Mouse (Mus musculus) ovary, postnatal 14 days (tissue): ENCODE results near the gene Dync1i1.
A peak's percentile ranks its signal among the peaks of the same experiment; 100 is the strongest.
"Not testable (repeated sequence)": the region's sequence is repeated elsewhere in the genome, so short reads cannot be mapped to it uniquely, and the experiment has no call there.

ENCODE experiments used
- DNase-seq: peaks from one replicate; pipeline ENCODE4 v3.0.0; 2022; ENCODE audit warnings: low spot score

Gene Dync1i1

GRCm38 (mm10) chr6:5725611-5726236 is at the start of gene Dync1i1:
Dync1i1 (plus strand) TSS chr6:5725639.
- peak; percentile 7 for DNase-seq

- no peak for DNase-seq
These were observed 45.7 kb upstream of the Dync1i1 start for GRCm38 (mm10) chr6:5679738-5680137.

GRCm38 (mm10) chr6:5701826-5702225 is 23.6 kb upstream of the Dync1i1 start:
- DNase-seq: no peak

GRCm38 (mm10) chr6:5707894-5708293 is 17.5 kb upstream of the Dync1i1 start:
- DNase-seq: not testable (repeated sequence)

GRCm38 (mm10) chr6:5710063-5710605 is 15.3 kb upstream of the Dync1i1 start:
- no peak for DNase-seq

DNA sequence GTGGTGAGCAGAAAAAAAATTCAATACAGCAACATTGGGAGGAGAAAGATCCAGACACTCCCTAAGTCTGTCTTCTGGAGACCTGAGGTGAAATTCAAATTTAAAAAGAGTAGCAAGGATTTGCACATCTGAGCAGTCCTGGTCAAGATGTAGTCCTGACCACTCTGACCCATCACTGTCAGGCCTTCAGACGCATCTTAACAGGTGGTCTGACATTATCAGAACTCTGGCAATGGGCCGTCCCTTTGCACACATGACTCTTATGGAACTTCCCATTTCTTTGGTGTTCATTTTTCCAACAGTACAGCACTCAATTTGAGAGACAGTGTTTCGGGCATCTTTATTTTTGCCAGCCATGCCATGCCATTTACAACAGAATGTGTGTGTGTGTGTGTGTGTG is 12.8 kb upstream of the Dync1i1 start:
- DNase-seq: no peak

DNA sequence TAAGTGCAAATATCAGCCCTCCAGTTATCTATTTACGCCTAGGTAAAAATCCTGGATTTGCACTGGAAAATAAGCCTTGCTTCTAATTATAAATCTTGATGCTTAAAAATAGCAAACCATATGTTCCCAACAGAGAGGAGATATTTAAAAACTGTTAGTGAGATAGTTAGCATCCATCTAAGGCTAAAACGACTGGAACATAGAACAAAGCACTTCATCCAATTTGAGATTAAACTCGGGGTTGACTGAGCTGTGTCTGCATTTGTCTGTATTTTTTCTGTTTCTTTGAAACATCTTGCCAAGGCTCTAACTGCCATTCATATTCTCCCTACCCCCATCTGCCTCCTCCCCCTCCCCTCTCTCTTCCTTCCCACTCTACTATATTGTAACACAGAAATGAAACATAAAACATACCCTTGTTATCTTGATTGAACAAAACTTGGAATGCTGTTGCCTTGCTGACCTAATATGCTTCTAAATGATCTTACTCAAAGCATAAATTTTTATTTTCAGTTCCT is 10.3 kb upstream of the Dync1i1 start:
- no peak for DNase-seq

GRCm38 (mm10) chr6:5718955-5719354 is 6.5 kb upstream of the Dync1i1 start:
- DNase-seq: no peak

DNA sequence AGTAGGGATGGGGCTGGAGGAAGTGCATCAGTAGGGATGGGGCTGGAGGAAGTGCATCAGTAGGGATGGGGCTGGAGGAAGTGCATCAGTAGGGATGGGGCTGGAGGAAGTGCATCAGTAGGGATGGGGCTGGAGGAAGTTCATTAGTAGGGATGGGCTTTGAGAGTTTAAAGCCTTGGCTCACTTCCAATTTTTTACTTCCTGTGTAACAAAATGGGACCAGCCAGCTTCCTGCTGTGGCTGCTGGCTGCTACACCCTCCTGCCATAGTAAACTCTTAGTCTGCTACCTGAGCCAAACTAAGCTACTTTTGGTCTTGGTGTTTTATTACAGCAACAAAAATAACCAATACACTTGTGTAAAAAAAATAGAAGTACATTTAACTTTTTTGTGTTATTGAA is 4.7 kb upstream of the Dync1i1 start:
- DNase-seq: not testable (repeated sequence)

DNA sequence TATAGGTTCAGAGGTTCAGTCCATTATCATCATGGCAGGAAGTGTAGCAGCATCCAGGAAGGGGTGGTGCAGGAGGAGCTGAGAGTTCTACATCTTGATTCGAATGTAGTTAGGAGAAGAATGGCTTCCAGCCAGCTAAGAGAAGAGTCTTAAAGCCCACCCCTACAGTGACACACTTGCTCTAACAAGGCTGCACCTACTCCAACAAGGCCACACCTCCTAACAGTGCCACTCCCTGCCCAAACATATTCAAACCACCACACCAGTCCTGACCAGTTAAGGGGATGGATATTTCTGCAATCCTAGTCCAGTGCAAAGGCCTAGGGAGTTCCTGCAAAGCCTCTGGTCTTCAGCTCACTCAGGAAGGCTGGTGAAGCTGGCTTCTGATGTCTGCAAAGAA is 1.5 kb upstream of the Dync1i1 start:
- DNase-seq: no peak

- no peak for DNase-seq
These were observed 815 bp downstream of the Dync1i1 start for GRCm38 (mm10) chr6:5726237-5726670.

DNA sequence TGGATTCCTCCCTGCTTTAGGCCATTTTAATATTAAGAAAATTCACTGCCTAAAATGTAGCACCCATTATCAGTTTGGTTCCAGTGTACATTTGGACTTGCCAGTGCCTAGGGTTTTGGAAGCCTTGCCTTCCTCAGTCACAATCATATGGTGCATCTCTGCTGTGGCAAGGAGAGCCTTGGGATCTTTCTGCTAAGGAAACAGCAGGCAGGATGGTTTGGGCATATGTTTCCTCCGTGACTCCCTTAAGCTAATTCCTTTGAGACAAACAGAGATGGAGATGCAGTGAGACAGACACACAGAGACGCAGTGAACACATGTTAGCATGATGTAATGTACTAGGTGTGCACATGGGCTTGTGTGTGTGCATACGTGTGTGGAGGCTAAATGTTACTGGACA is 7.8 kb downstream of the Dync1i1 start:
- no peak for DNase-seq

- DNase-seq: no peak
These were observed 9.0 kb downstream of the Dync1i1 start for GRCm38 (mm10) chr6:5734398-5734797.

DNA sequence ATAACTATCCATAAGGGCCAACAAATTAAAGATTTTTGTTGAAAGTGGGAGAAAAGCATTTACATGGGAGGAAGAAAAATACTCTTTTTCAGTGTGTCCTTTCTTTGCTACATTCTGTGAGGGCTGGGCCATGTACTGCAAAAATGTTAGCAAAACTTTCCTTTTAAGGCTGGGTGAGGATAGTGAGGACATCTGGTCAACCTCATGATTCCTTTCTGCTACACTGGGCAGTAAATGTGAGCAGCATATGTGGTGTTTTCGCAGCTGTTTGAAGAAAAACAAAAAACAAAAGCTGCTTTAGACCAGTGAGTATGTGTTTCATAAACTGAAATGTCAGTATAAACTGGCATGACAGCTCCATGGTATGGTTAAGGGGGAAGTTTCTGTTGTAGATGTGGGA is 9.4 kb downstream of the Dync1i1 start:
- no peak for DNase-seq

GRCm38 (mm10) chr6:5739711-5740110 is 14.3 kb downstream of the Dync1i1 start:
- no peak for DNase-seq

DNA sequence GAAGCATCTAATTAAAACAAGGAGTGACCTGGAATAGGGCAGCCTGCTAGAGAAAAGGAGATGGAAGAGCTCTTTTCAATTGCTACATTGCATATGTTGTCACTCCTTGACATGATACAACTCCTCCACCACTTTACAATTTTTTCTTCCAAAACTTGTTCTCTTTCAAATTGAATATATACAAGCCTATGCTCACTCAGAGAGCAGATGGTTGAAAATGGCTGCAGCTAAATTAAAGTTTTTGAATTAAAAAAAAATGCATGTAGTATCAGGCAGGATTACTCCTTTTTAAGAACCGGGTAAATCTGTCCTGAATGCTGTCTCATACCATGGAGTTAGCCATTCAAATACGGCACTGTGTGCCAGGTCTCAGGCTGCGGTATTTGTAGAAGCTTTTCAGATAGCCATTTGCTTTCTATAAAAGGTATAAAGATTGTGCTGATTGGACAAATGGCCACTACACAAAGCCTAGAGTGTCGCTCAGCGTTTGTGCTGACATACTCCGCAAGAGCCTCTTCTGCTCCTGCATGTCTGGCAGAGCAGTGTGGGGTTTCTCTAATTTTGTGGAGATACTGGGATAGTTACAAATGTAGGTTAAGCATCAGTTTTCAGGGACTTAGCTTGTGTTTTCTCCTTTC is 16.1 kb downstream of the Dync1i1 start:
- DNase-seq: no peak

DNA sequence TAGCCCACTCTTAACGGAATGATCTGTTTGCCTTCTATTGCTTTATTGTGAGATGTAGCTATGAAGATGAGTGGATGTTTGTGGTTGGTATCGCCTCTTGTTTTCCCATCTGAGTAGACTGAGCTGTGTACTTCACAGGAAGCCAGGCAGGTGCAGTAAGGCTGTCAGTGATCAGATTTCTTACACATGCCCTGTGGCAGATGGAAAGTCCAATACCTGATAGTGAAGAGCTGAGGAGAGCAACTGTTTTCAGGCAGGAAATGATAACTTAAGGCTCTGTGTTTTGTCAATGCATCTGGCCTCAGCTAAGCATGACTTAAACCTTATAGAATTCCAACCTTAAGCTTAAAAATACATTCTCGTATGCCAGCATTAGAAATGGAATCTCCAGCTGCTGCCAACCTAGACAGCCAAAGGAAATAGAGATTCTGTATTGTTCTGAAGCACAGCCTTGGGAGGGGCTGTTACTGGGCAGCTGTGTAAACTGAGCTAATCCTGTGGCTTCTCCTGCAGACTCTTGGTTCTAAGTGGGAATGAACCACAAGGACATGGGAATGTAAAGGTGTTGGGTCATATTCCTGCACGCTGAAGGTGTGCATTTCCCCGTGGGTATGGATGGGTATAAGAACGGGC is 24.8 kb downstream of the Dync1i1 start:
- DNase-seq: no peak

DNA sequence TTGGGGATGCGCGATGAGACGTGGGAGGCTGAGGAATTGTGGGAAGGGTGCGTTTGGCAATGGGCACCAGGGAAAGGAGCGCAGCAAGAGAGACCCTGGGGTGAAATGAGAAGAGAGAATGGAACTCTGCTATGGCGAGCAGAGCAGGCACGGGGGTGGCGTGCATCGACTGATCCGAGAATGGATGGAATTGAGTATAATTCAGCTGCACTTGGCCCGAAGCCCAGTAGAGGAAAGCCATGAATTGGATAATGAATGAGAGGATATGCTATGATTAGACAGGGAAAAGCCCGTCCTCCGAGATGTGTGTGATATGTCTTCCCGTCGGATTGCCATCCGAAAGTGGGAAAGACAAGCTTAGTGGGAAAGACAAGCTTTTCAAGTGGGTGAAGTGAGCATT is 26.7 kb downstream of the Dync1i1 start:
- DNase-seq: no peak

DNA sequence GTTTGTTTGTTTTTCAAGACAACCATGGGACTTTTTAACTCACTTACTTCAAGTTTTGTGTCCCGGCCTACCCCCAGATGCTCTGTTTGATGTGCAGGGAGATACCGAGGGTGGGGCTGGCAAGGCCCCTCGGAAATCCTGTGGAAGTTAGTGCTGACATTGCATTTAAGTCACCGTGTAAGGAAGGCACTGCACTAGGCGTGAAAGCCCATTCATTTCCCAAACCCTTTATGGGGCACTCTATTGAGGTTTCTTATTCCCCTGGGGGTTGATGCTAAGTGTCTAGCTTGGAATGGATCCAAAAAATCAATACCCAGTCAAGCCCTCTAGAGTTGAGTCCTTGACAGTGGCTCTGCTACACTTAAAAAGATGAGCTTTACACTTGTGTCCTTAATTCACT is 27.2 kb downstream of the Dync1i1 start:
- DNase-seq: no peak

DNA sequence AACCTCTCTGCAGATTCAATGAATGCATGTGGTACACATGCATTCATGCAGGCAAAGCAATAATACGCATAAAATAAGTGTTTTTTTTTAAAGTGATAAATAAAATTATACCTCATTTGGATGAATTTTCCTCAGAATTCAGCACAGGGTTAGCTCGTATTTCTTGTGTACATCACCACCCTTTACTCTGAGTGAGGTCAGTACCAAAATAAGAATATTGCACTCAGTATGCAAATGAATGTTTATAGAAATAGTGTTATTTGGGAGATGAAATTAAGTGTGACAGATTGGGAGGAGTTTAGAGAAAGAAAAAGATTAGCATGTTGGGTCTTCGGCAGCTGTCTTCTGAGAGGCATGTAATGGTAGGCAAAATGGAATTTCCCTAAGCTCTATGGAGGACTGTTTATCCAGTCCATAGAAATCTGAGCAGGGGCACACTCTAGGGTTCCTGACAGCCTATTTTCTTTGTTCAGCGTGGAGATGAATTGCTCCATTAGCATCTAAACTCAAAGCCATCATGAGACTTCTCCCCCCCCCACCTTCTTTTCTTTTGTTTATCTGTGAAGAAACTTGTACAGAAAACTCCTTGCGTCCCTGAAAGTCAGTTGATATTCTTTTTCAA is 31.2 kb downstream of the Dync1i1 start:
- DNase-seq: no peak

DNA sequence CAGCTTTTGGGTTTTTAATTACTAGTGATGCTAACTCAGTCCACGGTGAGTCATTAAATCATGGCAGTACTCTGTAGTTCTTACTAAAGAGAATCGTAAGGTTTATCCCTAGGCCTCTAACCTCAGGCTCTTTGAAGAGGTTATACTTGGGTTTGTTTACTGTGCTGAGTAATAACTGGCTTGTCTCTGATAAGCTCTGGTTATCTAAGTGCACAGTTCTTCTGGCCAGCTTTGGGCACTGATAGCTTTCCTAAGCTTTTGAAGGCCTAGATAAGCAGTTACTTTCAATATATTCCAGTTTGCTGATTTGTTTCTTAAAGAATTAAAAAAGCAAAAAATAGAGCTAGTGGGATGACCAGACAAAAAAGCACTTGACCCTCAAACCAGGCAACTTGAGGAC is 37.5 kb downstream of the Dync1i1 start:
- DNase-seq: no peak

DNA sequence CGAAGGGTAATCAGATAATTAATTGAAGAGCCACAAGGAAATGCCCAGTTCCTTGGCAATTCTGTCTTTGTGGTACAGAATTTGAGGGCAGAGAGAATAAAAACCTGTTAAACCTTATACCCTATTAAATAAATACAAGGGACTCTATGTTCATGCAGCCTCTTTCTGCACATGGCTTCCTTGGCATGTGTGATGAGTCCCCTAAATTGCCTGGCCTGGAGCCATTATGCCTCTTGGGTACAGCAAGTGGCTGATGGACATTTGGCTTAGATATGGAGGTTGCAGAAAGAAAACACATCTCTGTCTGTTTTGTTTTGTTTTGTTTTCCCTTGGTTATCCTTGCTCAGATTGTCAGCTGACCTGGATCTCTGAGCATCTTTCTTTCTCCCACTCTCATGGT is 43.1 kb downstream of the Dync1i1 start:
- no peak for DNase-seq

GRCm38 (mm10) chr6:5770283-5770682 is 44.8 kb downstream of the Dync1i1 start:
- no peak for DNase-seq
